Mouse (Mus musculus): ENCODE results near the gene Shroom3. TPM values are rescaled to one million over a fixed set of nuclear protein-coding genes. Genes with fewer than 3 reads are reported as not detected.
A peak's percentile ranks its signal among the peaks of the same experiment; 100 is the strongest.

Shroom3 gene
- polyA plus RNA-seq, 1 experiment from 2014 or later: 5.6 TPM

DNA sequence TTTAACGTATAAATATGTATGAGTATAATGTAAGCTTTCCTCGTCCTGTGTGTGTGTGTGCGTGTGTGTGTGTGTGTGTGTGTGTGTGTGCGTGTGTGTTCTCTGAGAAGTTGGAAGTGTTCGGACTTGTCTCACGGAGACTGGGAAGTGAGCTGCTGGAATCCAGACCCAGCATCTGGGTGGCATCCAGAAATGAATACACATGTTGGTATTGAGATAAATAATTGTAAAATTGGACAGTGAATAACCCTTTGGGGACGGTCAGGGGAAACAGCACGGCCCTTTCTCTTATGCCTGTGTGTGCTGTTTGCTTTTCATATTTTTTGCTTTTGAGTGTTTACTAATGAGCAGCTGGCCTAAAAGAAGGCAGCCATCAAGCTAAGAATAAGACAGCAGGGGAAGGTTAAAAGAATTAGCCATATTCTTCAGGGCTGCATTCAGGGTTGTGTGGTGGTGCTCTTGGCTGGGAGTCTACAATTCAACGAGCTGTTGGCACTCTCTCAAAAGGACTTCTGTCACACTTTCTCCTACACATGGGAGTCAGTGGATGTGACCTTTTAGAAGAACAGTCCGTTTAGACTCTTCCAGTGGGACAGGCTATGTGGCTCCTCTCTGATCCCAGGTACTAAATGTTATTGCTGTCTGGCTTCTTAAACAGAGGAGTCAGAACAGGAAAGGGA lies 11.2 kb downstream of the Shroom3 start:
- no peaks in the 10 kb centered on the region for H3K36me3 ChIP-seq (ENCODE audit: insufficient read depth)
- ATAC-seq (ENCODE audit: insufficient read depth): peak; percentile 50; the same call in 1 of the 2 replicates
- H3K4me3 ChIP-seq (ENCODE audit: low read depth, low read length): no peak overlapping the region
- peaks cover 21% of the 10 kb centered on the region for H3K4me1 ChIP-seq (ENCODE audit: insufficient read depth)
- peak; percentile 82 for DNase-seq
- no peaks in the 10 kb centered on the region for H3K27me3 ChIP-seq (ENCODE audit: insufficient read depth, low read length)
- no peak overlapping the region for H3K9ac ChIP-seq
- no peaks in the 10 kb centered on the region for H3K9me3 ChIP-seq (ENCODE audit: low read depth, low read length)
- no peak overlapping the region; the same call in 1 of the 2 replicates for H3K4me2 ChIP-seq
- 48% methylated on average over 10 of the region's 10 CpGs for WGBS
- no peak for TF ChIP-seq CTCF (IDR thresholded peaks at IDR 0.05; ENCODE audit: low read depth)
- H3K27ac ChIP-seq (ENCODE audit: low read depth): peak overlapping the region; percentile 69; the same call in 1 of the 2 replicates

- Histone ChIP-seq H3K36me3 (ENCODE audit: insufficient read depth) (no peaks in the 10 kb centered on the region), H3K4me1 (ENCODE audit: insufficient read depth) (peaks cover 22% of the 10 kb centered on the region), H3K27me3 (ENCODE audit: insufficient read depth, low read length) (no peaks in the 10 kb centered on the region), H3K9me3 (ENCODE audit: low read depth, low read length) (no peaks in the 10 kb centered on the region), H3K4me3 (ENCODE audit: low read depth, low read length) (peak overlapping the region; percentile 5), H3K27ac (ENCODE audit: low read depth) (0 out of 2 replicates have a peak overlapping the region, but pooled peaks have one; percentile 9), H3K9ac (peak overlapping the region; percentile 17), H3K4me2 (peak overlapping the region; percentile 53)
- peak; percentile 67 for DNase-seq
- ATAC-seq (ENCODE audit: insufficient read depth): 0 out of 2 replicates have a peak, but pooled peaks have one; percentile 22
- TF ChIP-seq CTCF (IDR thresholded peaks at IDR 0.05; ENCODE audit: low read depth): no peak
- WGBS: 3% methylated on average over 15 of the region's 15 CpGs
These were observed 15.0 kb downstream of the Shroom3 start for GRCm38 (mm10) chr5:92698131-92698836.

DNA sequence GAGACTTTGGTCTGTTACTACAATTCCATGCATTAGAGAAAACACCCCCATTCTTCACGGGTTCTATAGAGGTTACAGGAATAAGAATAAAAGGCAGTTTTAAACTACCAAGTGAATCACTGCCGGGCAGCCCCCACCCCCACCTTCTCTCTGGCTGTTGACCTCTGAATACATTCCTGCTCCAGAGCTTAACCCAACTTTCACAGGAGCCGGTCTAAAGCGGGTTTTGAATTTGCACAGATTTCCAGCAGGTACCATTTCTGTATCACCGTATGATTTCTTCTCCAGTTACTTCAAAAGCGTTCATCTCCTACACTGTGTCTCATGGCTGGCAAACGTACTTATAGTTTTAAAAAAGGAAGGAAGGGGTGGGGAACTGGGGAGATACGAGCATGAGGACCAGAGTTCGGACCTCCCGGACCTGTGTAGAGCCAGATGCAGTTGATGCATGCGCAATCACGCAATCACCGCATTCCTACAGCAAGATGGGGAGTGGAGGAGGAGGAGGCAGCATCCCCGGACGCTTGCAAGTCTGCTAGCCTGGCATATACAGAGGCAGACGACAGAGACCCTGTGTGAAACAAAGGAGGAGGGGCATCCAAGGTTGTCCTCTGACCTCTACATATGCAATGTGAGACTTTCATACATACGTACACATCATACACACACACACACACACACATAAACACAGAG lies 15.7 kb downstream of the Shroom3 start:
- no peaks in the 10 kb centered on the region for H3K9me3 ChIP-seq (ENCODE audit: low read depth, low read length)
- 0 out of 2 replicates have a peak overlapping the region, but pooled peaks have one; percentile 9 for H3K27ac ChIP-seq (ENCODE audit: low read depth)
- ATAC-seq (ENCODE audit: insufficient read depth) (0 out of 2 replicates have a peak, but pooled peaks have one; percentile 9), DNase-seq (no peak)
- H3K36me3 ChIP-seq (ENCODE audit: insufficient read depth): no peaks in the 10 kb centered on the region
- H3K4me3 ChIP-seq (ENCODE audit: low read depth, low read length): peak overlapping the region; percentile 5; the same call in 1 of the 2 replicates
- WGBS: 22% methylated on average over 17 of the region's 17 CpGs
- peak overlapping the region; percentile 53 for H3K4me2 ChIP-seq
- no peaks in the 10 kb centered on the region for H3K27me3 ChIP-seq (ENCODE audit: insufficient read depth, low read length)
- H3K9ac ChIP-seq: peak overlapping the region; percentile 17; the same call in 1 of the 2 replicates
- peaks cover 20% of the 10 kb centered on the region for H3K4me1 ChIP-seq (ENCODE audit: insufficient read depth)
- no peak for TF ChIP-seq CTCF (IDR thresholded peaks at IDR 0.05; ENCODE audit: low read depth)

DNA sequence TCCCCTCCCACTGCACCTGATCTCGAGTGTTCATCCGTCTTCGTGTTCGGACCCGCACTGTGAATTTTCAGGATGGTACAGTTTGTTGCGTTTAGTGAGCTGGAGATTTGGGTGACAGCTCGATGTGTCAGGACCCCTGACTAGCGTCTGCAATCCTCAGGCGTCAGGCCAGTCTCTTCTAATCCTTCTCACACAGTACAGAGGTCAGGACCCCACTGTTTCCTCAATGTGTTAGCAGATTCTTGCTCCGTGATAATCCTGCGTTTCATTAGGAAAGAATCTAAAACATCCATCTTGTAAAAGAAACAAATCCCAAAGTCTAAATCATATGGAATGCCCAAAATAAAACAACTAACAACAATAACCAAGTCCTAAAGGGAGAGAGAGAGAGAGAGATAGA lies 18.5 kb downstream of the Shroom3 start:
- 31% methylated on average over 11 of the region's 11 CpGs for WGBS
- Histone ChIP-seq H3K9me3 (ENCODE audit: low read depth, low read length) (no peaks in the 10 kb centered on the region), H3K9ac (no peak overlapping the region), H3K4me1 (ENCODE audit: insufficient read depth) (peaks cover 12% of the 10 kb centered on the region), H3K36me3 (ENCODE audit: insufficient read depth) (no peaks in the 10 kb centered on the region), H3K27me3 (ENCODE audit: insufficient read depth, low read length) (no peaks in the 10 kb centered on the region), H3K4me2 (no peak overlapping the region), H3K27ac (ENCODE audit: low read depth) (no peak overlapping the region), H3K4me3 (ENCODE audit: low read depth, low read length) (no peak overlapping the region)
- ATAC-seq (ENCODE audit: insufficient read depth): 0 out of 2 replicates have a peak, but pooled peaks have one; percentile 38
- TF ChIP-seq CTCF (IDR thresholded peaks at IDR 0.05; ENCODE audit: low read depth): no peak
- DNase-seq: peak; percentile 42

- Histone ChIP-seq H3K36me3 (ENCODE audit: insufficient read depth) (no peaks in the 10 kb centered on the region), H3K9ac (no peak overlapping the region), H3K4me3 (ENCODE audit: low read depth, low read length) (no peak overlapping the region), H3K4me2 (no peak overlapping the region), H3K27me3 (ENCODE audit: insufficient read depth, low read length) (no peaks in the 10 kb centered on the region), H3K4me1 (ENCODE audit: insufficient read depth) (peaks cover 12% of the 10 kb centered on the region), H3K9me3 (ENCODE audit: low read depth, low read length) (no peaks in the 10 kb centered on the region), H3K27ac (ENCODE audit: low read depth) (no peak overlapping the region)
- 90% methylated on average over 8 of the region's 8 CpGs for WGBS
- no peak for TF ChIP-seq CTCF (IDR thresholded peaks at IDR 0.05; ENCODE audit: low read depth)
- no peak for ATAC-seq (ENCODE audit: insufficient read depth)
- DNase-seq: no peak
These were observed 20.4 kb downstream of the Shroom3 start for GRCm38 (mm10) chr5:92703671-92704070.

DNA sequence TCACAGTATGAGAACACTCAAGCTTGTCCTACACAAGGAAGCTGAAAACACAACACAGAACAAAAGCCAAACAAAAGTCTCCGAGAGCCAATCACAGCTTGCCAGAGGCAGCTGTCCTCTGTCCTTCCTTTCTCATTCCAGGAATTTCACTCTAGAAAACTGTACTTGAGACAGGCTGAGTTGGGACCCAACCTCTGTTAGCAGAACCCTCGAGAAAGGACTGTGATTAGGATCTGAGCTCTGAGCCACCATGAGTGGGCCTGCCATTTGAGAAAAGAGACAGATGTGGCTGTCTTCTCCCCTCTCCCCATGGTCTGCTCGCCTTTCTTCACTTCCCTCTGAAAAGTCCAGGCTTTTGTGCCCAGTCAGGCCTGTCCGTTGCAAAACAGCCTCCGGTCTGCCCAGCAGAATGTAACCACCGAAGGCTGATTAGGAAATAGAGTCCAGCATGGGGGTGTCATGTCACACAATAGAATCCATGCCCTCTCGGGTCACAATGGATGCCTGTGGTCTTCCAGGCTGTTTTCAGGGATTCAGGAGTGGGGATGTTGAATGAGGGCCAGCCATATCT lies 24.8 kb downstream of the Shroom3 start:
- DNase-seq (peak; percentile 55), ATAC-seq (ENCODE audit: insufficient read depth) (peak; percentile 60; the same call in 1 of the 2 replicates)
- Histone ChIP-seq H3K36me3 (ENCODE audit: insufficient read depth) (no peaks in the 10 kb centered on the region), H3K4me1 (ENCODE audit: insufficient read depth) (peaks cover 6% of the 10 kb centered on the region; the same call in 1 of the 2 replicates), H3K27ac (ENCODE audit: low read depth) (peak overlapping the region; percentile 72; the same call in 1 of the 2 replicates), H3K4me3 (ENCODE audit: low read depth, low read length) (no peak overlapping the region), H3K9ac (no peak overlapping the region), H3K9me3 (ENCODE audit: low read depth, low read length) (no peaks in the 10 kb centered on the region), H3K27me3 (ENCODE audit: insufficient read depth, low read length) (no peaks in the 10 kb centered on the region), H3K4me2 (no peak overlapping the region)
- TF ChIP-seq CTCF (IDR thresholded peaks at IDR 0.05; ENCODE audit: low read depth): no peak
- 47% methylated on average over 7 of the region's 7 CpGs for WGBS
